Mouse (Mus musculus) embryonic facial prominence, embryonic 14.5 days (tissue): ENCODE measurements at regions not wholly inside any gene's neighbourhood (a gene's known extent, or its start where the extent isn't known, plus 50 kb on each side); places are given as distances from the start of the nearest gene placed in this dataset.

Experiments
- ATAC-seq: fragments of 200-750 bp; cut with Nextera tagmentation; 2 replicates; pipeline ENCODE4 v1.8.0; 2017; ENCODE audit warnings: low read depth, moderate number of reproducible peaks, moderate TSS enrichment
- DNase-seq: peaks from one replicate; pipeline ENCODE4 v3.0.0-alpha.2; 2015; ENCODE audit warnings: low spot score
- H3K27ac ChIP-seq: fragments of 300-500 bp; sonication (generic); replicated peaks from 2 replicates; pipeline ENCODE4 v1.5.1; 2014; ENCODE audit warnings: low read depth, mild to moderate bottlenecking, low read length, moderate library complexity
- H3K27me3 ChIP-seq: fragments of 300-500 bp; sonication (generic); replicated peaks from 2 replicates; pipeline ENCODE4 v1.6.1; 2014; ENCODE audit warnings: low read length; ENCODE audit not compliant: control insufficient read depth, insufficient read depth
- H3K36me3 ChIP-seq: fragments of 300-500 bp; sonication (generic); 2 replicates; pipeline ENCODE4 v1.6.1; 2014; ENCODE audit warnings: low read length, mixed read lengths; ENCODE audit not compliant: control insufficient read depth, insufficient read depth
- H3K4me1 ChIP-seq: fragments of 300-500 bp; sonication (generic); 2 replicates; pipeline ENCODE4 v1.6.1; 2014; ENCODE audit warnings: antibody characterized with exemption, low read length; ENCODE audit not compliant: control insufficient read depth, insufficient read depth
- H3K4me2 ChIP-seq: fragments of 300-500 bp; sonication (generic); 2 replicates; pipeline ENCODE4 v1.6.1; 2014; ENCODE audit warnings: low read depth, mild to moderate bottlenecking, low read length, moderate library complexity, mixed read lengths
- H3K4me3 ChIP-seq: fragments of 300-500 bp; sonication (generic); 2 replicates; pipeline ENCODE4 v1.5.1; 2014; ENCODE audit warnings: low read depth, mild to moderate bottlenecking, low read length
- H3K9ac ChIP-seq: fragments of 300-500 bp; sonication (generic); 2 replicates; pipeline ENCODE4 v1.6.1; 2014; ENCODE audit warnings: low read depth, mild to moderate bottlenecking, low read length, moderate library complexity, mixed read lengths
- H3K9me3 ChIP-seq: fragments of 300-500 bp; sonication (generic); 2 replicates; pipeline ENCODE4 v1.6.1; 2016; ENCODE audit warnings: low read length; ENCODE audit not compliant: control insufficient read depth
- WGBS: fragments of 180-500 bp; shearing (Covaris S2); extraction: QIAGEN DNeasy Blood & Tissue Kit; methylation state at CpG from one replicate; pipeline ENCODE4 v1.1.7; 2014; 5-methylcytosine and 5-hydroxymethylcytosine counted together

- H3K4me2 ChIP-seq: no peak overlapping the region
- H3K9me3 ChIP-seq: no peaks in the 10 kb centered on the region
- H3K36me3 ChIP-seq: no peaks in the 10 kb centered on the region
- 96% methylated on average over 3 of the region's 3 CpGs for WGBS
- H3K27me3 ChIP-seq: no peaks in the 10 kb centered on the region
- DNase-seq (no peak), ATAC-seq (no peak)
- no peaks in the 10 kb centered on the region for H3K4me1 ChIP-seq
- no peak overlapping the region for H3K27ac ChIP-seq
- H3K4me3 ChIP-seq: no peak overlapping the region
- H3K9ac ChIP-seq: no peak overlapping the region
Measured at GRCm38 (mm10) chr7:114345860-114346259, 69.2 kb upstream of the Pde3b start.

DNA sequence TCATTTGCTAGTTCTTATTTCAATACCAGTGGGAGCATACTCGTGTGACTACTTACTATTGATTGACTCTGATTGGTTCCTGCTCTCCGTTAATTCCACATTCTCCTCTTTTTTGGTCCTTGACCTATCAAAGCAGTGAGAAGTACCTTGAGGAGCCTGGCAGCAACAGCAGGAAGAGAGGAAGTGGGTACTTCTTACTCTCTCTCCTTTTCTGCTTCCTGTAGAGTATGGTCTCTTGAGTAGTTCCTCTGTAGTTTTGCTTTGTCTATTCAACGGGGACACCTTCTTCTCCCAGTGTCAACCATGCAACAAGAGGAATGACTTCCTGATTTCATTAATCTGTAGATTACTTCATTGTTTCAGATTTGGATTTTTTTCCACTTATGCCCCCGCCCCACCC is 68.1 kb upstream of the Pde3b start:
- no peaks in the 10 kb centered on the region for H3K27me3 ChIP-seq

DNA sequence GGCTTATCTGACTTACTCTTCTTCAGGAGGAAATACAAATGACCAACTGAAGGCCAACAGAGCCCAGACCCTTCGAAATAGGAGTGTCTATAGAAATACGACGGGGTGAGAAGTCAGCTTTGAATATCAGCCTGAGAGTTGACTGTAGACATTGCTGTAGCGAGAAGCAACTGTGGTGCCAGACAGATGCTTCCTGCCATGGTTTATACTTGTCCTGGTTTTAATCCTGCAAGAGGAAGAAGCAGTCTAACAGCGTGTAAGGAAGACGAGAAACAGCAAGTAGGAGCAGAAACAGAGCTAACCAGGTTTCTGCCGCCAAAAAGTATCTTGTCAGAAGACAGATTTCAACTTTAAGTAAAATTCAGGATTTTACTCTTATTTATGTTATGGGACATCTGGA is 64.1 kb upstream of the Pde3b start:
- no peak overlapping the region for H3K9ac ChIP-seq
- DNase-seq (peak; percentile 6), ATAC-seq (no peak)
- WGBS: 74% methylated on average over 7 of the region's 7 CpGs
- no peaks in the 10 kb centered on the region for H3K9me3 ChIP-seq
- H3K4me3 ChIP-seq: no peak overlapping the region
- H3K27me3 ChIP-seq: no peaks in the 10 kb centered on the region
- no peaks in the 10 kb centered on the region for H3K36me3 ChIP-seq
- no peak overlapping the region for H3K4me2 ChIP-seq
- no peaks in the 10 kb centered on the region for H3K4me1 ChIP-seq
- no peak overlapping the region for H3K27ac ChIP-seq

More for the DNA sequence above, 68.1 kb upstream of the Pde3b start:
- H3K9me3 ChIP-seq: no peaks in the 10 kb centered on the region
- 82% methylated on average over 4 of the region's 4 CpGs for WGBS
- H3K4me3 ChIP-seq: no peak overlapping the region
- no peak for DNase-seq
- no peak overlapping the region for H3K9ac ChIP-seq
- no peak overlapping the region for H3K27ac ChIP-seq
- no peak overlapping the region for H3K4me2 ChIP-seq
- ATAC-seq: no peak
- no peaks in the 10 kb centered on the region for H3K4me1 ChIP-seq
- H3K36me3 ChIP-seq: no peaks in the 10 kb centered on the region

GRCm38 (mm10) chr7:114356381-114356780 is 58.7 kb upstream of the Pde3b start:
- Histone ChIP-seq H3K9ac (no peak overlapping the region), H3K27me3 (no peaks in the 10 kb centered on the region), H3K9me3 (no peaks in the 10 kb centered on the region), H3K36me3 (no peaks in the 10 kb centered on the region), H3K27ac (no peak overlapping the region), H3K4me1 (no peaks in the 10 kb centered on the region), H3K4me3 (no peak overlapping the region), H3K4me2 (no peak overlapping the region)
- WGBS: 50% methylated on average over 2 of the region's 2 CpGs
- no peak for ATAC-seq
- DNase-seq: peak; percentile 14

DNA sequence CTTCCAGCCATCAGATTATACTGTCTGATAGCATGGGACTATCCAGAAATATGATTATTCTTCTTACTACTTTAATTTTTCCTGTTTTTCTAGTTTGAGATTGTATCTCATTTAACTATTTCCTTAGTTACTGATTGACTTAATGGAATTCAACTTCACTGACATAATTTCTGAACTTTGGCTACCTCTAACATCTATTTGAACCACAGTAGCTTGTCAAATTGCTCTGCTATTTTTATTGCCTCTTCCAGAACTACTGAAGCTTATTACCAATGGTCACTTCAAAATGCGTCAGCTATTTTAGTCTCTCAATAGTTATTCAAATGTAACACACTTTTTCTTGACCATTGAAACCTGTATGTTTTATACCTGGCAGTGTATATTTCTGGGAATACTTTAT is 52.9 kb upstream of the Pde3b start:
- no peaks in the 10 kb centered on the region for H3K4me1 ChIP-seq

GRCm38 (mm10) chr7:114364041-114364440 is 51.0 kb upstream of the Pde3b start:
- no peaks in the 10 kb centered on the region for H3K27me3 ChIP-seq
- H3K27ac ChIP-seq: no peak overlapping the region
- H3K4me3 ChIP-seq: no peak overlapping the region
- peak; percentile 43 for DNase-seq
- ATAC-seq: no peak
- H3K4me1 ChIP-seq: no peaks in the 10 kb centered on the region
- no peak overlapping the region for H3K4me2 ChIP-seq
- 31% methylated on average over 1 of the region's 1 CpGs for WGBS
- H3K36me3 ChIP-seq: no peaks in the 10 kb centered on the region
- H3K9me3 ChIP-seq: no peaks in the 10 kb centered on the region
- H3K9ac ChIP-seq: no peak overlapping the region

More for the DNA sequence above, 52.9 kb upstream of the Pde3b start:
- ATAC-seq (no peak), DNase-seq (no peak)
- no peak overlapping the region for H3K4me2 ChIP-seq
- H3K9me3 ChIP-seq: no peaks in the 10 kb centered on the region
- H3K36me3 ChIP-seq: no peaks in the 10 kb centered on the region
- H3K4me3 ChIP-seq: no peak overlapping the region
- H3K27ac ChIP-seq: no peak overlapping the region
- no peak overlapping the region for H3K9ac ChIP-seq
- WGBS: 99% methylated on average over 1 of the region's 1 CpGs
- H3K27me3 ChIP-seq: no peaks in the 10 kb centered on the region
